Mouse (Mus musculus) embryonic fibroblast, embryonic 13.5 days (primary cell): ENCODE measurements around the gene Cped1. TPM values are rescaled to one million over a fixed set of nuclear protein-coding genes. Genes with fewer than 3 reads are reported as not detected.
"Not testable (repeated sequence)": the region's sequence is repeated elsewhere in the genome, so short reads cannot be mapped to it uniquely, and the experiment has no call there.

ENCODE experiments used
- H3K27ac ChIP-seq: 2 replicates; pipeline ENCODE4 v1.5.1; 2012; ENCODE audit warnings: low read length, control low read depth, inconsistent platforms; ENCODE audit not compliant: insufficient read depth
- H3K4me1 ChIP-seq: 2 replicates; pipeline ENCODE4 v1.6.1; 2011; ENCODE audit warnings: low read length; ENCODE audit not compliant: control insufficient read depth, insufficient read depth
- H3K4me3 ChIP-seq: 2 replicates; pipeline ENCODE4 v1.5.1; 2011; ENCODE audit warnings: mild to moderate bottlenecking, control low read depth, low read length; ENCODE audit not compliant: insufficient read depth
- CTCF ChIP-seq: IDR thresholded peaks from 2 replicates; pipeline ENCODE4 v1.5.1; 2011; ENCODE audit warnings: mild to moderate bottlenecking, control low read depth, low read length, moderate library complexity, borderline replicate concordance; ENCODE audit not compliant: insufficient read depth
- POLR2A ChIP-seq: IDR thresholded peaks from 2 replicates; pipeline ENCODE4 v1.6.1; 2011; ENCODE audit warnings: low read depth, mild to moderate bottlenecking, control low read depth, low read length, moderate library complexity
- polyA plus RNA-seq: library from polyadenylated mRNA; stranded (reverse); fragments of >200 nt; gene quantifications from 2 replicates; pipeline ENCODE4 v1.2.4, GENCODE M21; 2011; ENCODE audit warnings: low read depth; ENCODE audit not compliant: missing spikeins, insufficient read length

Cped1 gene
- polyA plus RNA-seq, 1 experiment: 34.4 TPM

GRCm38 (mm10) chr6:22036911-22037310, 51.2 kb downstream of the Cped1 start:
- Histone ChIP-seq H3K27ac (peak overlapping the region; percentile 8; the same call in 1 of the 2 replicates), H3K4me3 (no peak overlapping the region), H3K4me1 (peaks cover 3% of the 10 kb centered on the region; the same call in 1 of the 2 replicates)
- no peak for TF ChIP-seq POLR2A
- no peak for TF ChIP-seq CTCF

GRCm38 (mm10) chr6:22037441-22038050, 51.8 kb downstream of the Cped1 start:
- Histone ChIP-seq H3K27ac (peak overlapping the region; percentile 8; the same call in 1 of the 2 replicates), H3K4me1 (peaks cover 3% of the 10 kb centered on the region; the same call in 1 of the 2 replicates), H3K4me3 (no peak overlapping the region)
- no peak for TF ChIP-seq POLR2A
- TF ChIP-seq CTCF: no peak

- H3K4me1 ChIP-seq, H3K4me3 ChIP-seq: not testable (repeated sequence)
Observed at GRCm38 (mm10) chr6:22039666-22040065, 54.0 kb downstream of the Cped1 start.

GRCm38 (mm10) chr6:22044880-22045605, 59.3 kb downstream of the Cped1 start:
- Histone ChIP-seq H3K27ac (no peak overlapping the region), H3K4me1 (0 out of 2 replicates have a peak, but pooled peaks cover 3% of the 10 kb centered on the region), H3K4me3 (no peak overlapping the region)
- TF ChIP-seq POLR2A: no peak

More at GRCm38 (mm10) chr6:22039666-22040065, 54.0 kb downstream of the Cped1 start:
- not testable (repeated sequence) for H3K27ac ChIP-seq

- Histone ChIP-seq H3K27ac (no peak overlapping the region), H3K4me3 (no peak overlapping the region), H3K4me1 (peaks cover 6% of the 10 kb centered on the region; the same call in 1 of the 2 replicates)
- no peak for TF ChIP-seq POLR2A
- no peak for TF ChIP-seq CTCF
Observed at GRCm38 (mm10) chr6:22047101-22047500, 61.4 kb downstream of the Cped1 start.

- Histone ChIP-seq H3K27ac (peak overlapping the region; percentile 42), H3K4me1 (peaks cover 6% of the 10 kb centered on the region; the same call in 1 of the 2 replicates), H3K4me3 (no peak overlapping the region)
- TF ChIP-seq CTCF (no peak), POLR2A (no peak)
Observed at GRCm38 (mm10) chr6:22049093-22049492, 63.4 kb downstream of the Cped1 start.

- Histone ChIP-seq H3K27ac (no peak overlapping the region), H3K4me1 (peaks cover 6% of the 10 kb centered on the region; the same call in 1 of the 2 replicates), H3K4me3 (no peak overlapping the region)
- TF ChIP-seq POLR2A (no peak), CTCF (no peak)
Observed at GRCm38 (mm10) chr6:22051526-22051925, 65.8 kb downstream of the Cped1 start.

- TF ChIP-seq CTCF (no peak), POLR2A (no peak)
- no peak overlapping the region for H3K27ac ChIP-seq
- H3K4me1 ChIP-seq: peaks cover 6% of the 10 kb centered on the region; the same call in 1 of the 2 replicates
- H3K4me3 ChIP-seq: no peak overlapping the region
Observed at GRCm38 (mm10) chr6:22053014-22053413, 67.3 kb downstream of the Cped1 start.

GRCm38 (mm10) chr6:22064341-22064740, 78.6 kb downstream of the Cped1 start:
- Histone ChIP-seq H3K4me3 (no peak overlapping the region), H3K27ac (no peak overlapping the region), H3K4me1 (no peaks in the 10 kb centered on the region)
- TF ChIP-seq CTCF (no peak), POLR2A (no peak)

- Histone ChIP-seq H3K27ac (no peak overlapping the region), H3K4me3 (peak overlapping the region; percentile 27; the same call in 1 of the 2 replicates), H3K4me1 (no peaks in the 10 kb centered on the region; the same call in 1 of the 2 replicates)
- TF ChIP-seq POLR2A (no peak), CTCF (no peak)
Observed at GRCm38 (mm10) chr6:22070603-22071322, 85.0 kb downstream of the Cped1 start.
